Mouse (Mus musculus) kidney, adult 2 months (tissue): ENCODE results near the gene Dgat2. TPM values are rescaled to one million over a fixed set of nuclear protein-coding genes. Genes with fewer than 3 reads are reported as not detected.

Source experiments
- DNase-seq: peaks from one replicate; pipeline ENCODE4 v3.0.0; 2021
- H3K27ac ChIP-seq: fragments of 200-500 bp; 2 replicates; pipeline ENCODE4 v1.5.1; 2012; ENCODE audit warnings: low read depth, low read length, control low read depth, inconsistent platforms; ENCODE audit not compliant: insufficient read depth
- H3K27me3 ChIP-seq: fragments of 200-500 bp; replicated peaks from 2 replicates; pipeline ENCODE4 v1.6.1; 2012; ENCODE audit warnings: mild to moderate bottlenecking, moderate library complexity, low read length, inconsistent platforms; ENCODE audit not compliant: control insufficient read depth, insufficient read depth
- H3K36me3 ChIP-seq: fragments of 200-500 bp; 2 replicates; pipeline ENCODE4 v1.6.1; 2012; ENCODE audit warnings: mild to moderate bottlenecking, moderate library complexity, low read length, inconsistent platforms; ENCODE audit not compliant: control insufficient read depth, insufficient read depth
- H3K4me1 ChIP-seq: fragments of 200-500 bp; 2 replicates; pipeline ENCODE4 v1.6.1; 2011; ENCODE audit warnings: low read length; ENCODE audit not compliant: control insufficient read depth, insufficient read depth
- H3K4me3 ChIP-seq: fragments of 200-500 bp; 2 replicates; pipeline ENCODE4 v1.5.1; 2011; ENCODE audit warnings: mild to moderate bottlenecking, low read depth, low read length, control low read depth; ENCODE audit not compliant: insufficient read depth
- CTCF ChIP-seq: fragments of 200-500 bp; conservative IDR thresholded peaks from 2 replicates; pipeline ENCODE4 v1.5.1; 2011; ENCODE audit warnings: low read depth, mild to moderate bottlenecking, control low read depth, low read length, moderate library complexity, mixed read lengths; ENCODE audit not compliant: insufficient read depth, insufficient read length
- POLR2A ChIP-seq: fragments of 200-500 bp; IDR thresholded peaks from one replicate; pipeline ENCODE4 v1.6.1; 2011; ENCODE audit warnings: low read depth, low read length, control low read depth
- WGBS: fragments of 180-500 bp; shearing (Covaris S2); methylation state at CpG from one replicate; pipeline ENCODE4 v1.1.7; 2018; 5-methylcytosine and 5-hydroxymethylcytosine counted together
- polyA plus RNA-seq: library from polyadenylated mRNA; depleted of rRNA; stranded (reverse); fragments of >200 nt; gene quantifications from 2 replicates; pipeline ENCODE4 v1.2.3, GENCODE M21; 2012

Gene Dgat2
- polyA plus RNA-seq, 1 experiment: 286 TPM

DNA sequence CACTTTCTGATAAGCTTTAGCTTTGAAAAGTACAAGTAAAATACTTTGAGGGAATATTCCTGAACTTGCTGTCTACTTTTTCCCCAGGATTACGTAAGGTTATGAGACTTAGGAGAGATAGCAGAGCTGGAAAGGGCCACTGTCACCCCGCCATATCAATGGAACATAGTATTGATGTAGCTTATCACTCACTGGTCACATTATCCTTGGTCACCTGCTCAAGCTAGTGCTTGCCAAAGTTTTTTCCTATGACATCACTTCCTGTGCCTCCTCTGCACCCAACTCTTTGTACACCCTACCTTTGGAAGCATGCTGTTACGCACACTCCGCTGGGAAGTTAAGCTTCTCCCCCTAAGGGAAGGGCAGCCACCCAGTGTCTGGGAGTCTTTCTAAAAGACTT, 26.2 kb upstream of the Dgat2 start:
- 98% methylated on average over 4 of the region's 4 CpGs for WGBS

GRCm38 (mm10) chr7:99206364-99206763, 23.8 kb upstream of the Dgat2 start:
- Histone ChIP-seq H3K36me3 (no peaks in the 10 kb centered on the region), H3K27ac (no peak overlapping the region), H3K4me1 (no peaks in the 10 kb centered on the region), H3K4me3 (no peak overlapping the region), H3K27me3 (no peaks in the 10 kb centered on the region)
- WGBS: 67% methylated on average over 7 of the region's 7 CpGs
- DNase-seq: no peak
- TF ChIP-seq POLR2A (no peak), CTCF (no peak)

More for the DNA sequence above, 26.2 kb upstream of the Dgat2 start:
- DNase-seq: no peak
- Histone ChIP-seq H3K4me3 (no peak overlapping the region), H3K27ac (no peak overlapping the region), H3K4me1 (no peaks in the 10 kb centered on the region), H3K36me3 (no peaks in the 10 kb centered on the region), H3K27me3 (no peaks in the 10 kb centered on the region)
- TF ChIP-seq CTCF: no peak
- no peak for TF ChIP-seq POLR2A

DNA sequence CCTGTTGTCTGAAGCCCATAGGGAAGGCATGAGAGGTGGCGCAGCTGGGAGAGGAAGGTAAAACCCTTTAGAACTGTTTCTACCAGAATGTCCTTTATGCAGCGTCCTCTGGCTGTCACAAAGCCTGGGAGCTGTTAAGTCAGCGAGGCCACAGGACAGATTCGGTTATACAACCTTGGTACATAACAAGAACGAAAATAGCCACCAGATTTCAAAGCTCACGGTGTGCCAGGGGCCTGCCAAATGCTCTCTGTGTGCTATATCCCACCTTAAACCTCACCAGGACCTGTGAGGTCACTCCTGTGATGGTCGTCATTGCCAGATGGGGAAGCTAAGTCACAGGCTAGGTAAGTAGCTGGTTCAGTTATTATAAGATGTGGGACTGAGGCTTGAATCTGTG, 19.6 kb upstream of the Dgat2 start:
- TF ChIP-seq CTCF: no peak; the same call in 1 of the 2 replicates
- TF ChIP-seq POLR2A: no peak
- H3K36me3 ChIP-seq: no peaks in the 10 kb centered on the region
- H3K27ac ChIP-seq: no peak overlapping the region
- no peaks in the 10 kb centered on the region for H3K4me1 ChIP-seq
- no peak for DNase-seq
- no peaks in the 10 kb centered on the region for H3K27me3 ChIP-seq
- no peak overlapping the region for H3K4me3 ChIP-seq
- WGBS: 91% methylated on average over 7 of the region's 7 CpGs

- DNase-seq: peak; percentile 42
- WGBS: 25% methylated on average over 4 of the region's 4 CpGs
- no peaks in the 10 kb centered on the region for H3K36me3 ChIP-seq
- H3K4me3 ChIP-seq: no peak overlapping the region
- no peaks in the 10 kb centered on the region for H3K27me3 ChIP-seq
- no peak overlapping the region for H3K27ac ChIP-seq
- TF ChIP-seq POLR2A (no peak), CTCF (no peak)
- no peaks in the 10 kb centered on the region for H3K4me1 ChIP-seq
Observed at GRCm38 (mm10) chr7:99200290-99200689, 17.8 kb upstream of the Dgat2 start.

DNA sequence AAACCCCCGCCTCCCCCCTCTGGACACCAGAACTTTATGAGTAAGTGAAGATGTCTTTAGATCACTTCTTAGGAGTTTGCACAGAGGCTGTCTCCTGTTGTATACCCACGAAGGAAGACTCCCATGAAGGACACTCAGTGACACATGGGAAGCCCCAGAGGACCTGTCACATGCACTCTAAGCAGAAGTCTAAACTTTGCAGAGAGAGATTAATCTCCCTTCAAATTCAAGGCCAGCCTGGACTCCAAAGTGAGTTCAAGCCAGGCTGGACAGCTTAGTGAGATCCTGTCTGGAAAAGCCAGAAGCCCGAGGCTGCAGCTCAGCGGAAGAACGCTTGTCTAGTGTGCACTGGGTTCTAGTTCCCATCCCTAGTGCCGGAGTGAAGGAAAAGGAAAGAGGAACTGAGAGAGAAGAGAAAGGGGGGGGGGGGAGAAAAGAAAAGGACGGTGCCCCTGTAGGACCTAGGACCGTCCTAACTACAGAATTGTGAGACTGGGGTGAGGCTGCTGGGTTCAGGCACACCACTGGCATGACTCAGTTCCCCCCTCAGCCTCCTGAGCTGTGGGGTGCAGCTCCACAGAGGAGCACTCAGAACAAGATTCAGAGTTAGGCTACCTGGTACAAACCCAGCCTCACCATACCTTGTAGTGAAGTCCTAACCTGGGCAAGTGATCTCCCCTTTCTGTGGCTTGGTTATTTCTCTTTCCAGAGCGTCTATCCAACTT, 17.1 kb upstream of the Dgat2 start:
- no peaks in the 10 kb centered on the region for H3K36me3 ChIP-seq
- no peak overlapping the region for H3K4me3 ChIP-seq
- no peak for DNase-seq
- no peaks in the 10 kb centered on the region for H3K27me3 ChIP-seq
- no peak overlapping the region for H3K27ac ChIP-seq
- WGBS: 88% methylated on average over 9 of the region's 9 CpGs
- TF ChIP-seq POLR2A (no peak), CTCF (no peak)
- no peaks in the 10 kb centered on the region for H3K4me1 ChIP-seq

DNA sequence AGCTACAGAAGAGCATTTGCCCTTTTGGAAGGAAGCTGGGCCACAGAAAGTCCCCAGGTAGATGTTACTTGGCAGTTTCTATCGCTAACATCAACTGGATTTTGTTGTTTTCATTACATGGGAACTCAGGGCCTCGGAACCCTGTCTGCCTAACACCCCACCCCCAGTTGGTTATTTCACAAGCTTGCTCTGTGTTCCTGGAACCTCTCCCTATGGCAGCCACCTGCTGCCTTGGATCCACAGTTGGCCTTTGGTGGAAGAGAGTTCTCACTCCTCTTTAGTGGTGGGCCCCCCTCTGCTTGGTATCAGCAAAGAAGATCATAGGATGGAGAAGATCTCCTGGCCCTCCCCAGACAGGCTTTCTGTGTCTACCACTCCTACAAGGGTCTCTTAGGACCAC, 16.3 kb upstream of the Dgat2 start:
- WGBS: 94% methylated on average over 2 of the region's 2 CpGs
- Histone ChIP-seq H3K27ac (no peak overlapping the region), H3K27me3 (no peaks in the 10 kb centered on the region), H3K4me3 (no peak overlapping the region), H3K36me3 (no peaks in the 10 kb centered on the region), H3K4me1 (peaks cover 5% of the 10 kb centered on the region)
- DNase-seq: no peak
- no peak for TF ChIP-seq POLR2A
- TF ChIP-seq CTCF: no peak

- DNase-seq: no peak
- no peak overlapping the region for H3K4me3 ChIP-seq
- no peak overlapping the region for H3K27ac ChIP-seq
- H3K4me1 ChIP-seq: peaks cover 5% of the 10 kb centered on the region
- 50% methylated on average over 2 of the region's 2 CpGs for whole genome bisulfite sequencing
- H3K36me3 ChIP-seq: no peaks in the 10 kb centered on the region
- no peak for TF ChIP-seq POLR2A
- no peak for TF ChIP-seq CTCF
- H3K27me3 ChIP-seq: no peaks in the 10 kb centered on the region
Observed at GRCm38 (mm10) chr7:99194511-99194910, 12.0 kb upstream of the Dgat2 start.

- WGBS: 59% methylated on average over 4 of the region's 4 CpGs
- DNase-seq: peak; percentile 58
- no peak overlapping the region for H3K4me3 ChIP-seq
- TF ChIP-seq POLR2A: no peak
- no peaks in the 10 kb centered on the region for H3K36me3 ChIP-seq
- H3K27ac ChIP-seq: no peak overlapping the region
- peaks cover 5% of the 10 kb centered on the region for H3K4me1 ChIP-seq
- H3K27me3 ChIP-seq: no peaks in the 10 kb centered on the region
Observed at GRCm38 (mm10) chr7:99193926-99194325, 11.4 kb upstream of the Dgat2 start.
